Mouse (Mus musculus) limb, embryonic 14.5 days (tissue): ENCODE data around the gene Gtsf1. TPM values are rescaled to one million over a fixed set of nuclear protein-coding genes. Genes with fewer than 3 reads are reported as not detected.

Experiments
- ATAC-seq: fragments of 200-750 bp; cut with Nextera tagmentation; 2 replicates; pipeline ENCODE4 v1.8.0; 2017; ENCODE audit warnings: low read depth, moderate number of reproducible peaks, moderate TSS enrichment; ENCODE audit not compliant: low FRiP score
- DNase-seq: peaks from one replicate; pipeline ENCODE4 v3.0.0-alpha.2; 2015; ENCODE audit warnings: low spot score
- H3K27ac ChIP-seq: fragments of 300-500 bp; sonication (generic); replicated peaks from 2 replicates; pipeline ENCODE4 v1.5.1; 2014; ENCODE audit warnings: low read depth, mild to moderate bottlenecking, low read length, moderate library complexity, mixed read lengths
- H3K27me3 ChIP-seq: fragments of 300-500 bp; sonication (generic); 2 replicates; pipeline ENCODE4 v1.6.1; 2014; ENCODE audit warnings: low read length, mixed read lengths; ENCODE audit not compliant: control insufficient read depth, insufficient read depth
- H3K36me3 ChIP-seq: fragments of 300-500 bp; sonication (generic); 2 replicates; pipeline ENCODE4 v1.6.1; 2014; ENCODE audit warnings: mild to moderate bottlenecking, low read length, moderate library complexity, mixed read lengths; ENCODE audit not compliant: control insufficient read depth, insufficient read depth
- H3K4me1 ChIP-seq: fragments of 300-500 bp; sonication (generic); 2 replicates; pipeline ENCODE4 v1.6.1; 2014; ENCODE audit warnings: antibody characterized with exemption, low read length, mixed read lengths; ENCODE audit not compliant: control insufficient read depth, insufficient read depth
- H3K4me2 ChIP-seq: fragments of 300-500 bp; sonication (generic); replicated peaks from 2 replicates; pipeline ENCODE4 v1.6.1; 2014; ENCODE audit warnings: low read depth, mild to moderate bottlenecking, low read length, moderate library complexity; ENCODE audit not compliant: severe bottlenecking
- H3K4me3 ChIP-seq: fragments of 300-500 bp; sonication (generic); replicated peaks from 2 replicates; pipeline ENCODE4 v1.5.1; 2014; ENCODE audit warnings: low read length
- H3K9ac ChIP-seq: fragments of 300-500 bp; sonication (generic); 2 replicates; pipeline ENCODE4 v1.6.1; 2014; ENCODE audit warnings: mild to moderate bottlenecking, low read depth, low read length, moderate library complexity; ENCODE audit not compliant: severe bottlenecking
- H3K9me3 ChIP-seq: fragments of 300-500 bp; sonication (generic); 2 replicates; pipeline ENCODE4 v1.6.1; 2016; ENCODE audit warnings: low read length; ENCODE audit not compliant: control insufficient read depth
- POLR2A ChIP-seq: fragments of 200-500 bp; IDR thresholded peaks from 2 replicates; pipeline ENCODE4 v1.8.0; 2012; ENCODE audit warnings: inconsistent platforms, mild to moderate bottlenecking, moderate library complexity, borderline replicate concordance; ENCODE audit not compliant: insufficient read depth, insufficient read length; ENCODE audit errors: extremely low read depth
- WGBS: fragments of 180-500 bp; shearing (Covaris S2); extraction: QIAGEN DNeasy Blood & Tissue Kit; methylation state at CpG from one replicate; pipeline ENCODE4 v1.1.7; 2014; 5-methylcytosine and 5-hydroxymethylcytosine counted together
- polyA plus RNA-seq, 2 experiments: library from polyadenylated mRNA; depleted of rRNA in 1 of 2; stranded (reverse) in 1 of 2; unstranded in 1 of 2; fragments of >200 nt; fragmentation: Nextera tagmentation in 1 of 2; extraction: Ambion mirVana in 1 of 2; gene quantifications; 2 replicates each; pipeline versions ENCODE4 v1.2.1 to v1.2.3; 2012 to 2014

Gene Gtsf1
- polyA plus RNA-seq (2012; rRNA removed) (0.10 TPM in 1 of 2 replicates, not detected in the other), polyA plus RNA-seq (2014; fragmentation: Nextera tagmentation; extraction: Ambion mirVana) (not detected in 2 replicates)

DNA sequence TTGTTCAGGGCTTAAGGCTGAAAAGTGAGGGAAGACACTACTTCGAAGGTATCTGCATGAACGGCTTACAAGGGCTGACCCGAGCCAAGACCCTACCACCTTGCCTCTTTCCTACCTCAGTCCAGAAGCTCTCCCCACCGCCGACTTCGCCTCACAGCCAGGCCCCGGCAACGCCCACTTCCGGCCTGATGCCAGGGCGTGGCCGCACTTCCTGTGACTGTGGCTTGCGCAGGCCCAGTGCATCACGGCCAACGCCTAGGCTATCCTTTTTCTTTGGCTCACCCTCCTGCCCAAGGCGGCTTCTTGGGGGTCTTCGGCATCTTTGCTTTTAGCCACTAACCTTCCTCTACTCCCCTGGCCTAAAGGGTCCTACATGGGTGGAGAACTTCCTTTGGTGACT, at the start of gene Gtsf1:
Gene Gtsf1, minus strand, starts transcription at position 230 of the 400 bp plus-strand sequence.
- Histone ChIP-seq H3K4me2 (no peak within 1 kb of the TSS), H3K36me3 (no peaks in the 10 kb centered on the region), H3K9ac (no peak within 1 kb of the TSS), H3K27me3 (no peaks in the 10 kb centered on the region), H3K4me3 (no peak within 1 kb of the TSS), H3K27ac (no peak within 1 kb of the TSS), H3K4me1 (no peaks in the 10 kb centered on the region), H3K9me3 (no peaks in the 10 kb centered on the region)
- WGBS = 89% methylated on average over 16 of the region's 16 CpGs
- ATAC-seq = no peak
- no peak for DNase-seq
- TF ChIP-seq POLR2A = no peak

DNA sequence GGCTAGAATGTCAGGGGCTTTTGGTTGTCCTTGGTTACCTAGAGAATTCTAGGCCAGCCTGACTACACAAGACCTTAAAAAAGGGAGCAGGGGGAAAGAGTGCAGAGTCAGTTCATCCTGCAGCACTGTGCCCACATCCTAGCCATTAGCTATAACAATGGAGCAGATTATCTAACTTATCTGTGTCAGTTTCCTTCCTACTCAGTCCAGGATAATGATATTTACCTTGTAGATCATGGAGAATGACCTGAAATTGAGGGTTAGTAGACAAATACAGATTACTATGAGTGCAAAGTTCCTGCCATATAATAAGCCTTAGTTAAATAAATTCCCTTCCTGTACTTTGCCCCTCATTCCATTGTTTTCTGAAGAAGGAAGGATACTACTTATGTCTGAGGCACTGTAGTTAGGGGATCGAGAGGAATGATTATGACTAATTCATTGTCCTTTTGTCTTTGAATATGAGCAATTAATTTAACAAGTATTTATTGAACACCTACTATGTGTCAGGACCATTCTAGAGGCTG, 48.9 kb upstream of the Gtsf1 start:
- TF ChIP-seq POLR2A = no peak
- no peaks in the 10 kb centered on the region for H3K27me3 ChIP-seq
- ATAC-seq = no peak
- no peaks in the 10 kb centered on the region for H3K36me3 ChIP-seq
- 82% methylated on average over 1 of the region's 1 CpGs for WGBS
- no peak overlapping the region for H3K9ac ChIP-seq
- H3K9me3 ChIP-seq = no peaks in the 10 kb centered on the region
- H3K4me1 ChIP-seq = no peaks in the 10 kb centered on the region
- no peak overlapping the region for H3K27ac ChIP-seq
- no peak overlapping the region for H3K4me2 ChIP-seq
- no peak overlapping the region for H3K4me3 ChIP-seq
- DNase-seq = no peak

DNA sequence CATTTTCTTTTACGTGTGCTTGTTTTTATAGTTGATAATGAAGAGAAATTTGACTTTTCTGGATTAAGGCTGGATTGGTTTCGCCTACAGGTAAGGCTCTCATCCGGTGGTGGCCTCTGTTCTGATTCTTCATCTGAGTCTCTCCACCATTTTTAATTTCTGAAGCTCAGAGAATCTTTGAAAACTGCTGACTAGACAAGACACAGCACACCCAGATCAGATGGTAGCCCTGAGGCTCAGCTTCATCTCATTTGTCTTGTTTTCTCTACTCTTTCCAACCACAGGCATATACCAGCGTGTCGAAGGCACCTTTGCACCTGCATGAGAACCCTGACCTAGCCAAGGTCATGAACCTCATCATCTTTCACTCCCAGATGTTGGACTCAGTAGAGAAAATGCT, 43.5 kb upstream of the Gtsf1 start:
- Histone ChIP-seq H3K4me3 (no peak overlapping the region), H3K4me2 (no peak overlapping the region), H3K9ac (no peak overlapping the region), H3K27me3 (no peaks in the 10 kb centered on the region), H3K36me3 (no peaks in the 10 kb centered on the region), H3K27ac (no peak overlapping the region), H3K4me1 (no peaks in the 10 kb centered on the region), H3K9me3 (no peaks in the 10 kb centered on the region)
- 76% methylated on average over 5 of the region's 5 CpGs for WGBS
- TF ChIP-seq POLR2A = no peak
- DNase-seq (no peak), ATAC-seq (no peak)

DNA sequence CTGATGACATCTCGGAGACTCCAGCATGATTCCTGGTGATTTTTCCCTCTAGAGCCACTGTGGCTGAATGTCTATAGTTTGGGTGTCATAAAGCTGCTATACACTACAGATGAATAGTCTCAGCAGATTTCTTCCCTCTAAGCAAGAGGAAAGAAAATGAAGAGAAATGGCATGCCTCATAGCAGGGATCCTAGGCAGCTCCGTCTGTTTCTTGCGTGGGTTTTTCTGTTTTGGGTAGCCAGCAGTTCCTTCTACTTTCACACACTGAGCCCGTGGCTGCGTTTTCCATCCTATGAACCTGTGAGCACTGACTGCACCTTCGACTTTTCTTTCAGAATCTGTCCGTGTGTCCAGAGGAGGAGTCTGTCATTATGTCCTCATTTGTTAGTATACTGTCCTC, 42.9 kb upstream of the Gtsf1 start:
- H3K4me1 ChIP-seq = no peaks in the 10 kb centered on the region
- H3K27ac ChIP-seq = no peak overlapping the region
- no peak for ATAC-seq
- WGBS = 85% methylated on average over 7 of the region's 7 CpGs
- no peaks in the 10 kb centered on the region for H3K36me3 ChIP-seq
- DNase-seq = no peak
- H3K4me3 ChIP-seq = no peak overlapping the region
- no peak for TF ChIP-seq POLR2A
- no peak overlapping the region for H3K9ac ChIP-seq
- no peaks in the 10 kb centered on the region for H3K9me3 ChIP-seq
- no peak overlapping the region for H3K4me2 ChIP-seq
- no peaks in the 10 kb centered on the region for H3K27me3 ChIP-seq

DNA sequence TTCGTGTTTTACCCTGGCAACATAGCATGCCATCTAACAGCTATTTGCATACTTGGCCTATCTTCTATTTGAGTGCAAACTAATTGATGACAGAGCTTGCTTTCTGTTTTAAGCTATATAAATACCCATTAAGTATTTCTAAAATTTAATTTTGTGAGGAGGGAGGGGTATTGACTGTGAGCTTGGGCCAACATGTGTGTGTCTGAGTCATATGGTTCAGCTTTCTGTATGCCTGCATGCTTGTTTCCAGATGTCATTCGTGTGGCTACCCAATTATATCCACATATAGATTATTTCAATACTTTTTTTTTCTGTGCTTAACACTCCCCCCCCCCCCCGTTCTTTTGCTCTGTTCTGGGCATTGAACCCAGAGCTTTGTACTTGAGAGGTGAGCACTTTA, 42.0 kb upstream of the Gtsf1 start:
- DNase-seq = no peak
- Histone ChIP-seq H3K27me3 (no peaks in the 10 kb centered on the region), H3K36me3 (no peaks in the 10 kb centered on the region), H3K27ac (no peak overlapping the region), H3K4me1 (no peaks in the 10 kb centered on the region), H3K9me3 (no peaks in the 10 kb centered on the region), H3K4me3 (no peak overlapping the region), H3K9ac (no peak overlapping the region), H3K4me2 (no peak overlapping the region)
- WGBS = 51% methylated on average over 3 of the region's 3 CpGs
- no peak for ATAC-seq
- TF ChIP-seq POLR2A = no peak
